Mouse (Mus musculus) kidney, embryonic 14.5 days (tissue): ENCODE measurements at regions not wholly inside any gene's neighbourhood (a gene's known extent, or its start where the extent isn't known, plus 50 kb on each side); places are given as distances from the start of the nearest gene placed in this dataset.

ENCODE experiments used
- ATAC-seq: fragments of 200-750 bp; cut with Nextera tagmentation; 2 replicates; pipeline ENCODE4 v1.8.0; 2017; ENCODE audit warnings: moderate number of reproducible peaks, mild to moderate bottlenecking, moderate TSS enrichment, moderate library complexity; ENCODE audit not compliant: low FRiP score, low TSS enrichment
- H3K27ac ChIP-seq: fragments of 300-500 bp; sonication (generic); 2 replicates; pipeline ENCODE4 v1.5.1; 2014; ENCODE audit warnings: low read depth, mild to moderate bottlenecking, low read length, moderate library complexity, mixed read lengths
- H3K27me3 ChIP-seq: fragments of 300-500 bp; sonication (generic); 2 replicates; pipeline ENCODE4 v1.6.1; 2014; ENCODE audit warnings: mild to moderate bottlenecking, low read length; ENCODE audit not compliant: control insufficient read depth, insufficient read depth
- H3K36me3 ChIP-seq: fragments of 300-500 bp; sonication (generic); 2 replicates; pipeline ENCODE4 v1.6.1; 2014; ENCODE audit warnings: low read length, mixed read lengths; ENCODE audit not compliant: control insufficient read depth, insufficient read depth
- H3K4me1 ChIP-seq: fragments of 300-500 bp; sonication (generic); 2 replicates; pipeline ENCODE4 v1.6.1; 2014; ENCODE audit warnings: low read length, mixed read lengths; ENCODE audit not compliant: control insufficient read depth, insufficient read depth
- H3K4me2 ChIP-seq: fragments of 300-500 bp; sonication (generic); replicated peaks from 2 replicates; pipeline ENCODE4 v1.6.1; 2014; ENCODE audit warnings: low read depth, mild to moderate bottlenecking, low read length
- H3K4me3 ChIP-seq: fragments of 300-500 bp; sonication (generic); 2 replicates; pipeline ENCODE4 v1.5.1; 2014; ENCODE audit warnings: mild to moderate bottlenecking, low read length
- H3K9ac ChIP-seq: fragments of 300-500 bp; sonication (generic); 2 replicates; pipeline ENCODE4 v1.6.1; 2014; ENCODE audit warnings: low read depth, mild to moderate bottlenecking, low read length, moderate library complexity
- H3K9me3 ChIP-seq: fragments of 300-500 bp; sonication (generic); 2 replicates; pipeline ENCODE4 v1.6.1; 2016; ENCODE audit warnings: low read length; ENCODE audit not compliant: control insufficient read depth
- WGBS: fragments of 180-500 bp; shearing (Covaris S2); extraction: QIAGEN DNeasy Blood & Tissue Kit; methylation state at CpG from one replicate; pipeline ENCODE4 v1.1.7; 2014; 5-methylcytosine and 5-hydroxymethylcytosine counted together

DNA sequence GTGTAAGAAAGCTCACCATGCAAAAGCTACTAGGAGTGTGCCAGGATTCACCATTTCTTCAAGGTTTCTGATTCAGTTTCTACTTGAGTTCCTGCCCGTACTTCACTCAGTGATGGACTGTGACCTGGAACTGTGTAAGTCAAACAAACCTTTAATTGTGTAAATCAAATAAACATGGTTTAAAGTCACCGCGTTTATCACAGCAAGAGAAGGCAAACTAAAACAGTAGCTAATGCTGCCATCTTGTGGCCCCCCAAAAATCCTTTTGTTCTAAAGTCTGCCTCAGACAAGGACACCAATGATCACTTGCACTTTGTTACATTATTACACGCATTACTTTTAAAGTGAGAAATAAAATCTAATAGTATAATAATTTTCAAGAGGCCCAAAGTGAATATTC is 63.6 kb upstream of the Dcx start:
- no peaks in the 10 kb centered on the region for H3K4me1 ChIP-seq
- H3K36me3 ChIP-seq, result no peaks in the 10 kb centered on the region
- H3K4me3 ChIP-seq, result no peak overlapping the region
- H3K9me3 ChIP-seq, result no peaks in the 10 kb centered on the region
- peak; percentile 55; the same call in 1 of the 2 replicates for ATAC-seq
- no peak overlapping the region for H3K27ac ChIP-seq
- 34% methylated on average over 4 of the region's 4 CpGs for WGBS
- H3K9ac ChIP-seq, result no peak overlapping the region
- H3K4me2 ChIP-seq, result no peak overlapping the region
- H3K27me3 ChIP-seq, result no peaks in the 10 kb centered on the region
